Mouse (Mus musculus) neutrophil, adult 65 days (primary cell): ENCODE measurements around the gene Wdr53. TPM values are rescaled to one million over a fixed set of nuclear protein-coding genes. Genes with fewer than 3 reads are reported as not detected.

Experiments used
- total RNA-seq: library from RNA; stranded (reverse); gene quantifications from 2 replicates; pipeline ENCODE4 v1.2.4, GENCODE M21; 2023

Wdr53 gene
- total RNA-seq, result 7.9 and 8.3 TPM in 2 replicates

GRCm38 (mm10) chr16:32246952-32247370 lies at the start of gene Wdr53, which contains the start of gene Fbxo45:
Gene Wdr53 (plus strand): TSS chr16:32247227.
Gene Fbxo45 (minus strand): TSS chr16:32247158.

GRCm38 (mm10) chr16:32271291-32271690 lies 24.3 kb downstream of the Wdr53 start, which contains the start of gene Smco1:
Gene Smco1 (plus strand): TSS chr16:32271468.

GRCm38 (mm10) chr16:32277308-32278256 lies 30.6 kb downstream of the Wdr53 start, which contains the start of gene Rnf168:
Gene Rnf168 (plus strand): TSS chr16:32277459.

Other genes starting within 250 kb of the Wdr53 start
- 10.4 and 16.2 TPM in 2 replicates for gene Senp5, start 243.9 kb upstream of the Wdr53 start, total RNA-seq
- gene Pak2, start 167.9 kb upstream of the Wdr53 start, total RNA-seq, result 97.0 and 112 TPM in 2 replicates
- 37.4 and 49.3 TPM in 2 replicates for gene Pigx, start 147.5 kb upstream of the Wdr53 start, total RNA-seq
- gene Cep19, start 147.4 kb upstream of the Wdr53 start, total RNA-seq, result 33.1 and 41.5 TPM in 2 replicates
- 114 and 161 TPM in 2 replicates for gene Nrros, start 81.6 kb upstream of the Wdr53 start, total RNA-seq
- gene Bex6, start 67.4 kb upstream of the Wdr53 start, total RNA-seq, result 2.9 and 3.9 TPM in 2 replicates
- gene Fbxo45, start 69 bp upstream of the Wdr53 start, total RNA-seq, result 6.2 and 7.2 TPM in 2 replicates
- gene Smco1, start 24.2 kb downstream of the Wdr53 start, total RNA-seq, result 0.66 and 1.2 TPM in 2 replicates
- 15.1 and 26.6 TPM in 2 replicates for gene Rnf168, start 30.2 kb downstream of the Wdr53 start, total RNA-seq
- 56.3 and 65.4 TPM in 2 replicates for gene Ubxn7, start 85.0 kb downstream of the Wdr53 start, total RNA-seq
- not detected in 2 replicates for gene Tm4sf19, start 153.3 kb downstream of the Wdr53 start, total RNA-seq
- 17.9 and 19.8 TPM in 2 replicates for gene Tctex1d2, start 172.5 kb downstream of the Wdr53 start, total RNA-seq
- 122 and 151 TPM in 2 replicates for gene Pcyt1a, start 183.7 kb downstream of the Wdr53 start, total RNA-seq
- gene Slc51a, start 240.7 kb downstream of the Wdr53 start, total RNA-seq, result not detected in 2 replicates
- gene Zdhhc19, start 249.0 kb downstream of the Wdr53 start, total RNA-seq, result not detected in 2 replicates